Mouse (Mus musculus) ZHBTc4 (cell line): ENCODE measurements around the gene Bcl2l10.
A peak's percentile ranks its signal among the peaks of the same experiment; 100 is the strongest.

Experiments used
- DNase-seq: peaks from one replicate; pipeline ENCODE4 v3.0.0-alpha.2; 2011; ENCODE audit warnings: low read depth, low spot score

The Bcl2l10 gene

GRCm38 (mm10) chr9:75347458-75347857 is at the start of gene Bcl2l10:
TSS of gene Bcl2l10 (plus strand) at chr9:75347758.
- no peak for DNase-seq

GRCm38 (mm10) chr9:75299342-75299741 is 48.2 kb upstream of the Bcl2l10 start:
- peak; percentile 66 for DNase-seq

GRCm38 (mm10) chr9:75303033-75303432 is 44.5 kb upstream of the Bcl2l10 start:
- no peak for DNase-seq

DNA sequence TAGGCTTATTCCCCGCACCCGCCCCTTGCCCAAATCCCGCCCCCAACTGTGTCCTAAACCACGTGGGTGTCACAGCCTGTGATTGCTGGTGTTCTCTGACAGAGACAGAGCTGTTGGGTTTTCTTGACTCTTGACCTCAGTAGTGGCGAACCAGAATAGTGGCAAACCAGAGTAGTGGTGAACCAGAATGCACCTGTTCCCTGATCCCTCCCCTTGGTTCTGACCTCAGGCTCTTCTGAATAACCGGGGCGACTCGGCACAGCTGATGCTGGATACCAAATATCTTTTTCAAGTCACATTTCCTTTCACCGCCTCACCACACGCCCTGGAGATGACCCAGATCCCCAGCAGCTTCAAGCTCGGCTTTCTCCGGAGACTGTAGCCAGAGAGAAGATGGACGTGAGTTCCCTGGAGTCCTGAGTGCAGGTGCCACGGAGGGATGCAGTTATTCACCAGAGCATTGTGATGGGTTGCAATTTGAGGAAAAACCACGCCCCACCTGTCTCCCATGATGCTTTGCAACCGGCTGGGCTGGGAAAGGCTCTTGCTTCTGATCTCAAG is 43.8 kb upstream of the Bcl2l10 start:
- peak; percentile 94 for DNase-seq

DNA sequence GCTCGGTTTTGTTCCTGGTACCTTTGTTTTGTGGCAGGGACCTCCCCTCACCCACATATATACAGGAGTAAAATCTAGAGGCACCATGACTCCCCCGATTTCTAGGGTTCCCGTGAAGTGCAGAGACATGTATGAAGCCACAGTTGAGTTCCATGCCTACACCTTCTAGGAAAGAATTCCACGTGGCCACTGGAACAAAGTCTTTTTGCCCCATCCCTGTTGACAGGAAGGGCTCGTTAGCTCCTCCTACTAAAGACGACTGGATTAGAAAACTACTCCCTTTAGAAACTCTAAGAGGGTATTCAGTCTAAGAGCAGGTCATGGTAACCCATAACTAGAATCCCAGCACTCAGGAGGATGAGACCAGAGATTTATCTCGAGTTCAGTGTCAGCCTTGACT is 43.3 kb upstream of the Bcl2l10 start:
- no peak for DNase-seq

DNA sequence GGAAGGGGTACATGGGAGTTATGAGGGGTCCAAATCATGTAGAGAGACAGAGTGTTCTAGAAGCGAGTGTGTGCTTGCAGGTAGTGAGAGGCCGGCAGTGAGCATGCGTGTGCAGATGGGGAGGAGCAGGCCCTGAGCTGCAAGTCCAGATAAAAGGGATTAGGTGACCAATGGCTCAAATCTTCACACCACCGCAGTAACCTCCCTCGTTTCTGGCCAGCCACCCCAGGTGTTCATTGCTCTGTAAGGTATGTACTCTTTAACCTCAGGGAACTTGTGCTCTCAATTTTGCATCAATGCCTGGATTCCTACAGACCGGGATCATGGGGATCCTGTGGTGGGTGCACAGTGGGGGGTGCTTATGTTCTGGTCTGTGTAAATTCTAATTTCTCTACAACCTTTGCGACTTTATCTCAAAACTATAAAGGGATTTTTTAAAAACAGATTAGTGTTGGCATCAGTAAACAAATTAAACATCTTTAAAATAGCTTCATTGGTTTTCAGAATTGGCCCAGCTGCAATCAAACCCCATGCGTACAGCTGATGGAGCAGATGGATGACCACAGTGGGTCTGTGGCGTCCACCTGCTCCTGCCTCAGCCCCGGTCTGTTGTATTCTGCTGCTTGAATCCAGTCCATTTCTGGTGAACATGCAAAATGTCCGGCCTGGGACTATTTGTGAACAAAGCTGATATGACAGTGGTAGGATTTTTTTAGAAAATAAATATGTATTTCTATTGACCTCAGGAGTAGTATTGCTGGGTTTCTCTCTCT is 41.2 kb upstream of the Bcl2l10 start, which contains the start of gene Gnb5:
Gnb5 (plus strand) TSS at position 163 of the 773 bp plus-strand sequence.
- no peak for DNase-seq

DNA sequence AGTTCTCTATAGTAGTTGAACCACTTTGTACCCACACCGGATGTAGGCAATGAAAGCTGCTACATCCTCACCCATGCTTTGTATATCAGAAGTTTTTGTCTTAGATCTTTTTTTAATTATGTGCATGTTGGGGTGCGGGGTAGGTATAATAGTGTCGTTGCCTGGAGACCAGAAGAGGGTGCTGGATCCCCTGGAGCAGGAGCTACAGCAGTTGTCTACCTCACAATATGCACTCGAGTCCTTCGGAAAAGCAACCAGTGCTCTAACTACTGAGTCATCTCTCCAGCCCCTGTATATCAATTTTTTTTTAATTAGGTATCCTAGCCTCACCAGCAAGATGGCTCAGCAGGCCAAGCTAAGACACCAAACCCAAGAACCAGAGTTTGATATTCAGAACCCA is 40.5 kb upstream of the Bcl2l10 start:
- DNase-seq: no peak

GRCm38 (mm10) chr9:75308621-75309020 is 38.9 kb upstream of the Bcl2l10 start:
- no peak for DNase-seq

GRCm38 (mm10) chr9:75312008-75312407 is 35.5 kb upstream of the Bcl2l10 start:
- DNase-seq: peak; percentile 89

DNA sequence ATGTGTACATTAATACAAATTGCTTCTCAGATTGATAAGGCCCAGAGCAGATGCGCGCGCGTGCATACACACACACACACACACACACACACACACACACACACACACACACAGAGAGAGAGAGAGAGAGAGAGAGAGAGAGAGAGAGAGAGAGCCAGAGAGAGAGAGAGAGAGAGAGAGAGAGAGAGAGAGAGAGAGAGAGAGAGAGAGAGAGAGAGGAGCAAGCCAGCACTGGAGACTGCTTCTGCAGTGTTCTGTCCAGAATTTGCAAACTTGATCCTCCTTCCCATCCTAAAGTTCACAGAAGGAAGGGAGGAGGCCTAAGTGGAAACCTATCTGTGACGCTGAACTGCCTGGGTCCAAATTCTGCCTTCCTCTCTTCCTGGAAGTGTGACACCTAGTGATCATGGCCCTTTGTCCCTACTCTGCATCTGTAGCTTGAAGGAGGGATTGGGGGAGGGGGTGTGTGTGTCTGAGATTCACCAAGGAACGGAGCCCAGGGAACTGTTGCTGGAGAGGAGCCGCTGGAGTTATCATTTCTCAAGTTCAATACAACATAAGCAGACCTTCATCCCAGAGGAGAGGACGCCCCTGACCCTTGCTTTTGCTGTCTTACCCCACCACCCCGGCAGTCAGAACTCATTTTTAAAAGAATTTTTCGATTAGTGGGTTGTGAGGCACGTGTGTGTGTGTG is 34.3 kb upstream of the Bcl2l10 start:
- peak; percentile 39 for DNase-seq

DNA sequence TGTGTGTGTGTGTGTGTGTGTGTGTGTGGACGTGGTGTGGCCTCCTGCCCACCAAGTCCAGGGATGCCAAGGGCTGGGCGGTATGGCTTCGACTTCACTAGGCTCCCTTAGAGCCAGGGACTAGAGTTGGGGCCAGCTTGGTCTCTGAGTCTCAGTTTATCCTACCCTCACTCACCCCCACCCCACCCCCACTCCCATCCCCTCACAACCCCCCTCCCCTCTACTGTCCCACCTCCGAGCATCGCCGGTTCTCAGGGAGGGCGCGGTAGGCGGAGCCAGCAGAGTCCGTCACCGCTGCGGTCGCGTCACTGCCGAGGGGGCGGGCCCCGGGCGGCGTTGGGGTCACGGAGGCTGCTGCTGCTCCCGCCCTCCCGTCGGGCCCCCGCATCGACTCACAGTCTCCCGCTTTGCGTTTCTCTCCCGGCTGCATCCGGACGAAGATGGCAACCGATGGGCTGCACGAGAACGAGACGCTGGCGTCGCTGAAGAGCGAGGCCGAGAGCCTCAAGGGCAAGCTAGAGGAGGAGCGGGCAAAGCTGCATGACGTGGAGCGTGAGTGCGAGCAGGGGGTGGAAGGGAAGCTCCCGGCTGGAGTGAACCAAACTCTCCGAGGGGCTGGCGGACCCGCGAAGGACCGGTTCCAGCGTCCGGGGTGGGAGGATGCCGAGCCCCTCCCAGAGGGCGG is 33.6 kb upstream of the Bcl2l10 start:
- DNase-seq: peak; percentile 81

GRCm38 (mm10) chr9:75314517-75315105 is 32.9 kb upstream of the Bcl2l10 start:
- no peak for DNase-seq

GRCm38 (mm10) chr9:75315238-75315637 is 32.3 kb upstream of the Bcl2l10 start:
- DNase-seq: no peak

- no peak for DNase-seq
Observed at GRCm38 (mm10) chr9:75316771-75317170, 30.8 kb upstream of the Bcl2l10 start.

DNA sequence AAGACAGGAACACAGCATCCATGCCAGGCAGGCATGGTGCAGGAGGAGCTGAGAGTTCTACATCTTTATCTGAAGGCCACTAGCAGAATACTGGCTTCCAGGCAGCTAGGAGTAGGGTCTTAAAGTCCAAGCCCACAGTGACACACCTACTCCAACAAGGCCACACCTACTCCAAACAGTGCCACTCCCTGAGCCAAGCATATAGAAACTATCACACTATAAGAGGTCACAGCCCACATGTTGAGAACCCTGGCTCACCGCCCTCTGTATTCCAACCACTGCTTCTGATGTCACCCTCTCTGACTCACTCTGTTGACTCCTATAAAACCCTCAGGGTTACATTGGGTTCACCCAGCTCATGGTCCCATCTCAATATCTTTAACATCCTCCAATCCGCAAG is 29.4 kb upstream of the Bcl2l10 start:
- no peak for DNase-seq

GRCm38 (mm10) chr9:75319365-75319764 is 28.2 kb upstream of the Bcl2l10 start:
- DNase-seq: peak; percentile 27

GRCm38 (mm10) chr9:75322099-75322885 is 25.3 kb upstream of the Bcl2l10 start:
- DNase-seq: no peak

GRCm38 (mm10) chr9:75328047-75328446 is 19.5 kb upstream of the Bcl2l10 start:
- no peak for DNase-seq

DNA sequence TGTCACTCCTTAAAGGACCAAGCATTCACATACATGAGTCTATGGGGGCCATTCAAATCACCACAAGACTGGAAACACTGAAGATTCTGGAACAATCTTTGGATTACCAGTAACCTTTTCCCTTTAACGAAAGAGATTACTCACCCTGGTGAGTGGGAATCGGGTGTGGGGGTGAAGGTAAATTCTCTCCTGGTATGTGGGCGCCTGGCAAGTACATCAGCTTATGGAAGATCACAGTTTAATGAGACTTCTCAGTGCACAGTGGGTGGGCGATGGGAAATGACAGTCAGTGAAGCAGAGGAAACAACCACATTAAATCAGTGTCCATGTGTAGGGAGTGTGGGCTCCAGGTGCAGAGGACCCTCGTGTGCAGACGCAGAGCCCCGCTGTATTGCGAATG is 16.7 kb upstream of the Bcl2l10 start:
- no peak for DNase-seq

DNA sequence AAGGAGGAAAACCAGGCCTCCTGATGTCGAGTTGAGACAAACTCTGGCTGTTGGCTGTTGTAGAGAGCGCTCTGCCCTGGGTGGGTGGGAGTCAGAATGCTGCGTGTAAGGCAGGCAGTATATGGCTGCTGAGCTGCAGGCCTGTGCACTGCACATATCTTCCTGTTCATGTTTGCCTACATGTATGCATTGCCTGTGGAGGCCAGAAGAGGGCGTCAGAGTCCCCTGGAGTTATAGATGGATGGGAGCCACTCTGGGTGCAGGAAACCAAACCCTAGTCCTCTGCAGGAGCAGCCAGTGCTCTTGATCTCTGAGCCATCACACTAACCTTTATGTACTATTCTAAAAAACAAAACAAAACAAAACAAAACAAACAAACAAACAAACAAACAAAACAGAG is 13.1 kb upstream of the Bcl2l10 start:
- peak; percentile 43 for DNase-seq

- no peak for DNase-seq
Observed at GRCm38 (mm10) chr9:75338016-75338415, 9.5 kb upstream of the Bcl2l10 start.
